Mouse (Mus musculus): ENCODE measurements at regions not wholly inside any gene's neighbourhood (a gene's known extent, or its start where the extent isn't known, plus 50 kb on each side); places are given as distances from the start of the nearest gene placed in this dataset.
A peak's percentile ranks its signal among the peaks of the same experiment; 100 is the strongest.

GRCm38 (mm10) chr4:72060605-72061352, 139.9 kb downstream of the Tle1 start:
- DNase-seq = peak; percentile 90

GRCm38 (mm10) chr4:72049638-72050454, 150.9 kb downstream of the Tle1 start:
- peak; percentile 5 for DNase-seq

GRCm38 (mm10) chr4:72022152-72022551, 178.6 kb downstream of the Tle1 start:
- no peak for DNase-seq

- DNase-seq = no peak
Measured at GRCm38 (mm10) chr4:72014221-72014850, 186.4 kb downstream of the Tle1 start.

- no peak for DNase-seq
Measured at GRCm38 (mm10) chr4:72013583-72013982, 187.1 kb downstream of the Tle1 start.

GRCm38 (mm10) chr4:72010316-72010715, 190.4 kb downstream of the Tle1 start:
- DNase-seq = no peak

- no peak for DNase-seq
Measured at GRCm38 (mm10) chr4:72005926-72006325, 194.8 kb downstream of the Tle1 start.

- DNase-seq = no peak
Measured at GRCm38 (mm10) chr4:72001221-72001875, 199.4 kb downstream of the Tle1 start.

GRCm38 (mm10) chr4:71968701-71969100, 210.9 kb upstream of the Gm11232 start:
- DNase-seq = peak; percentile 83

- DNase-seq = no peak
Measured at GRCm38 (mm10) chr4:71953441-71953840, 195.7 kb upstream of the Gm11232 start.

- no peak for DNase-seq
Measured at GRCm38 (mm10) chr4:71933240-71933986, 175.6 kb upstream of the Gm11232 start.

GRCm38 (mm10) chr4:71932818-71933217, 175.1 kb upstream of the Gm11232 start:
- no peak for DNase-seq

GRCm38 (mm10) chr4:71911551-71911950, 153.8 kb upstream of the Gm11232 start:
- no peak for DNase-seq

- DNase-seq = no peak
Measured at GRCm38 (mm10) chr4:71875651-71876050, 117.9 kb upstream of the Gm11232 start.

- DNase-seq = no peak
Measured at GRCm38 (mm10) chr4:71866948-71867347, 109.2 kb upstream of the Gm11232 start.

- no peak for DNase-seq
Measured at GRCm38 (mm10) chr4:71841833-71842232, 84.1 kb upstream of the Gm11232 start.

GRCm38 (mm10) chr4:71840774-71841146, 83.0 kb upstream of the Gm11232 start:
- DNase-seq = no peak

- DNase-seq = no peak
Measured at GRCm38 (mm10) chr4:71839803-71840773, 82.3 kb upstream of the Gm11232 start.

GRCm38 (mm10) chr4:71839134-71839802, 81.5 kb upstream of the Gm11232 start:
- peak; percentile 91 for DNase-seq

GRCm38 (mm10) chr4:71835737-71836136, 78.0 kb upstream of the Gm11232 start:
- DNase-seq = no peak

GRCm38 (mm10) chr4:71811444-71811843, 53.7 kb upstream of the Gm11232 start:
- DNase-seq = no peak
